Mouse (Mus musculus): ENCODE data around the gene Cnot2. TPM values are rescaled to one million over a fixed set of nuclear protein-coding genes. Genes with fewer than 3 reads are reported as not detected.

Cnot2 gene
- total RNA-seq, 2 experiments from 2014 or later = 60.0 to 75.3 TPM

Small RNA genes lying within 50 kb of the gene (microRNA-seq; reads per million reads assigned to microRNA genes)
- gene Gm25190 = not detected

Other genes with a start within 250 kb of the Cnot2 start
- 1 to 10 TPM; 6.2 to 6.3 TPM for gene Kcnmb4, start 107.6 kb downstream of the Cnot2 start, total RNA-seq (2021)

All from adrenal gland, postnatal 10 days (tissue).